Mouse (Mus musculus) layer of hippocampus, adult 2 months (tissue): ENCODE measurements at regions not wholly inside any gene's neighbourhood (a gene's known extent, or its start where the extent isn't known, plus 50 kb on each side); places are given as distances from the start of the nearest gene placed in this dataset.

ENCODE experiments used
- DNase-seq, 2 experiments: peaks; one replicate each; pipeline ENCODE4 v3.0.0; 2022; ENCODE audit warnings: low spot score in 2 of 2
- H3K27ac ChIP-seq: fragments of 200-600 bp; 2 replicates; pipeline ENCODE4 v1.8.1; 2022
- H3K4me3 ChIP-seq: fragments of 200-600 bp; 2 replicates; pipeline ENCODE4 v1.8.1; 2022; ENCODE audit warnings: mild to moderate bottlenecking
- CTCF ChIP-seq: fragments of 200-600 bp; conservative IDR thresholded peaks from 2 replicates; pipeline ENCODE4 v1.8.1; 2022; ENCODE audit warnings: antibody characterized with exemption, mild to moderate bottlenecking, moderate library complexity

GRCm38 (mm10) chr2:169524429-169524828 is 63.1 kb downstream of the Gm11011 start:
- DNase-seq = no peak
- TF ChIP-seq CTCF = no peak
- Histone ChIP-seq H3K4me3 (no peak overlapping the region), H3K27ac (no peak overlapping the region)

GRCm38 (mm10) chr2:169519941-169520340 is 67.6 kb downstream of the Gm11011 start:
- TF ChIP-seq CTCF = no peak
- Histone ChIP-seq H3K27ac (no peak overlapping the region), H3K4me3 (no peak overlapping the region)
- DNase-seq = no peak

- Histone ChIP-seq H3K27ac (no peak overlapping the region), H3K4me3 (no peak overlapping the region)
- no peak for DNase-seq
- no peak for TF ChIP-seq CTCF
These were observed 72.2 kb downstream of the Gm11011 start for GRCm38 (mm10) chr2:169515350-169515749.

GRCm38 (mm10) chr2:169510741-169511140 is 76.8 kb downstream of the Gm11011 start:
- no peak for TF ChIP-seq CTCF
- no peak overlapping the region for H3K4me3 ChIP-seq
- H3K27ac ChIP-seq = no peak overlapping the region
- DNase-seq = no peak

GRCm38 (mm10) chr2:169509406-169509805 is 78.1 kb downstream of the Gm11011 start:
- Histone ChIP-seq H3K27ac (no peak overlapping the region), H3K4me3 (no peak overlapping the region)
- no peak for DNase-seq
- no peak for TF ChIP-seq CTCF

GRCm38 (mm10) chr2:169504416-169505057 is 83.0 kb downstream of the Gm11011 start:
- TF ChIP-seq CTCF = no peak
- no peak overlapping the region for H3K27ac ChIP-seq
- H3K4me3 ChIP-seq = no peak overlapping the region
- DNase-seq = no peak

- no peak overlapping the region for H3K27ac ChIP-seq
- TF ChIP-seq CTCF = no peak
- H3K4me3 ChIP-seq = no peak overlapping the region
- no peak for DNase-seq
These were observed 84.0 kb downstream of the Gm11011 start for GRCm38 (mm10) chr2:169503598-169503958.

GRCm38 (mm10) chr2:169502717-169503597 is 84.6 kb downstream of the Gm11011 start:
- DNase-seq = no peak
- no peak for TF ChIP-seq CTCF
- Histone ChIP-seq H3K27ac (no peak overlapping the region), H3K4me3 (no peak overlapping the region)

GRCm38 (mm10) chr2:169501736-169502340 is 85.7 kb downstream of the Gm11011 start:
- no peak for DNase-seq
- Histone ChIP-seq H3K4me3 (no peak overlapping the region), H3K27ac (no peak overlapping the region)
- TF ChIP-seq CTCF = no peak

- TF ChIP-seq CTCF = no peak
- no peak overlapping the region for H3K27ac ChIP-seq
- H3K4me3 ChIP-seq = no peak overlapping the region
- DNase-seq = no peak
These were observed 92.2 kb downstream of the Gm11011 start for GRCm38 (mm10) chr2:169495368-169495767.

GRCm38 (mm10) chr2:169494503-169495311 is 92.8 kb downstream of the Gm11011 start:
- Histone ChIP-seq H3K4me3 (no peak overlapping the region), H3K27ac (no peak overlapping the region)
- TF ChIP-seq CTCF = no peak
- no peak for DNase-seq

GRCm38 (mm10) chr2:169493609-169494275 is 93.8 kb downstream of the Gm11011 start:
- no peak for TF ChIP-seq CTCF
- no peak overlapping the region for H3K4me3 ChIP-seq
- no peak for DNase-seq
- no peak overlapping the region for H3K27ac ChIP-seq
